Mouse (Mus musculus) cerebellum, adult 2 months (tissue): ENCODE results near the gene Acss1. TPM values are rescaled to one million over a fixed set of nuclear protein-coding genes. Genes with fewer than 3 reads are reported as not detected.

Source experiments
- DNase-seq, 2 experiments: peaks; one replicate each; pipeline ENCODE4 v3.0.0; 2021
- H3K27ac ChIP-seq: fragments of 200-500 bp; 2 replicates; pipeline ENCODE4 v1.5.1; 2012; ENCODE audit warnings: low read length, control low read depth, inconsistent platforms; ENCODE audit not compliant: insufficient read depth
- H3K27me3 ChIP-seq: fragments of 200-500 bp; 2 replicates; pipeline ENCODE4 v1.6.1; 2012; ENCODE audit warnings: inconsistent platforms, mild to moderate bottlenecking, low read length, moderate library complexity; ENCODE audit not compliant: control insufficient read depth, insufficient read depth
- H3K4me1 ChIP-seq: fragments of 200-500 bp; 2 replicates; pipeline ENCODE4 v1.6.1; 2011; ENCODE audit warnings: low read length; ENCODE audit not compliant: control insufficient read depth, insufficient read depth
- H3K4me3 ChIP-seq: fragments of 200-500 bp; replicated peaks from 2 replicates; pipeline ENCODE3; 2011; ENCODE audit warnings: mild to moderate bottlenecking, low read depth, low read length, control low read depth; ENCODE audit not compliant: insufficient read depth
- CTCF ChIP-seq: fragments of 200-500 bp; IDR thresholded peaks from 2 replicates; pipeline ENCODE4 v1.5.1; 2011; ENCODE audit warnings: low read depth, mild to moderate bottlenecking, control low read depth, low read length, moderate library complexity, borderline replicate concordance; ENCODE audit not compliant: insufficient read depth
- POLR2A ChIP-seq: fragments of 200-500 bp; IDR thresholded peaks from 2 replicates; pipeline ENCODE4 v1.6.1; 2011; ENCODE audit warnings: low read length, control low read depth, borderline replicate concordance; ENCODE audit not compliant: insufficient read depth
- WGBS: fragments of 180-500 bp; shearing (Covaris S2); methylation state at CpG from one replicate; pipeline ENCODE4 v1.1.7; 2018; 5-methylcytosine and 5-hydroxymethylcytosine counted together
- polyA plus RNA-seq: library from polyadenylated mRNA; depleted of rRNA; stranded (reverse); fragments of >200 nt; gene quantifications from 2 replicates; pipeline ENCODE4 v1.2.3, GENCODE M21; 2012

The Acss1 gene
- polyA plus RNA-seq, 1 experiment, result 15.7 TPM

DNA sequence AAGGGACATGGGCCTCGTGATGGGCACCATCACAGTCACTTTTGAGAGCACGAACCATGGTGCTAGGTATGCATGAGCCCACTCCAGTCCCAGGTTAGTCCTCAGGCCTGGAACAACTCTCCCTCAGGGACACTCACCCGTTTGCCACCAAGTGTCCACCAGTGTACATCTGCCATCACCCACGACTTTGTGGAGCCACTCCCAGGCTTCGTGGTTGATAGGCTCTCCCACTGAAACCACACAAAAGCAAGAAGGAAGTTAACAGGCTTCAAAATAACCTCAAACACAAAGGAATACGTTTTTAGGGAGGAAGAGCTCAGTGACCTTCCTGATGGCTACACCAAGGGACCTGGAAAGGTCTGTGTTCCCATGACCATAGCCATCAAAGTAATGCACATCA is 41.2 kb downstream of the Acss1 start:
- no peak overlapping the region for H3K27ac ChIP-seq
- H3K4me1 ChIP-seq, result no peaks in the 10 kb centered on the region
- H3K4me3 ChIP-seq, result no peak overlapping the region
- WGBS, result 62% methylated on average over 6 of the region's 6 CpGs
- no peaks in the 10 kb centered on the region for H3K27me3 ChIP-seq
- TF ChIP-seq CTCF, result no peak
- TF ChIP-seq POLR2A, result no peak
- DNase-seq, result no peak

DNA sequence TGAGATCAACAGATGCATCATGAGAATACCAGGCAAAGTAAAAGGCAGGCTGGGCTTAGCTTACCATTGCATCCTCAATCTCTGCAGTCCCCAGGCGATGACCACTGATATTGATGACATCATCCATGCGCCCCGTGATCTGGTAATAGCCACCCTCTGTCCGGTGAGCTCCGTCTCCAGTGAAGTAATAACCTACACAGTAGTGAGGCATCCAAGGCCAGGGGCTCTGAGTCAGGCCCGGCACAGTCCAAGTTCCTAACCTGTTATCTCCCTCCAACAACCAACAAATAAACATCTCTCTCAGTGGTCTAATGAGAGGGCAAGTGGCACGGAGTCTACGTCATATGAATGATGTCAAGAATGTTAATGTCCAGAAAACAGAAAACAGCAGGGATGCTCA is 43.4 kb downstream of the Acss1 start:
- WGBS, result 86% methylated on average over 8 of the region's 8 CpGs
- Histone ChIP-seq H3K27me3 (no peaks in the 10 kb centered on the region), H3K27ac (no peak overlapping the region), H3K4me1 (no peaks in the 10 kb centered on the region), H3K4me3 (no peak overlapping the region)
- no peak for DNase-seq
- TF ChIP-seq CTCF (no peak), POLR2A (no peak)

DNA sequence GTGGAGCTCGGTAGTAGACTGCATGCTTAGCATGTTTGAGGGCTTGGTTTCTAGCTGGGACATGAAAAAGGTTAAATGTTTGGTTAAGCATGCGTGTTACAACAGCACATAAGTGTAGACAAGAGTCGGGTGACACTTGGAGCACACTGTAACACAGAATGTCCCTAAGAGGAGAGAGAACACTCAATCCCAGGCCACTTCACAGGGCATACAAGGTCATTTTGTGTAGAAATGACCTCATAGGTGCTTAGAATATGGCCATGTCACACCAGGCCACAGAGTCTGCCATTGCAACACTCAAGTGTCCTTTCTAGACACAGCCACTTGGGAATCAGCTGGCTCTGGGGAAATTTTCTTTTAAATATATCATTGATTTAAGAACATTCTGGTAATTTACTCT is 44.3 kb downstream of the Acss1 start:
- no peaks in the 10 kb centered on the region for H3K4me1 ChIP-seq
- no peak for DNase-seq
- no peak overlapping the region for H3K4me3 ChIP-seq
- TF ChIP-seq POLR2A (no peak), CTCF (no peak)
- no peak overlapping the region for H3K27ac ChIP-seq
- no peaks in the 10 kb centered on the region for H3K27me3 ChIP-seq
- WGBS, result 82% methylated on average over 3 of the region's 3 CpGs

DNA sequence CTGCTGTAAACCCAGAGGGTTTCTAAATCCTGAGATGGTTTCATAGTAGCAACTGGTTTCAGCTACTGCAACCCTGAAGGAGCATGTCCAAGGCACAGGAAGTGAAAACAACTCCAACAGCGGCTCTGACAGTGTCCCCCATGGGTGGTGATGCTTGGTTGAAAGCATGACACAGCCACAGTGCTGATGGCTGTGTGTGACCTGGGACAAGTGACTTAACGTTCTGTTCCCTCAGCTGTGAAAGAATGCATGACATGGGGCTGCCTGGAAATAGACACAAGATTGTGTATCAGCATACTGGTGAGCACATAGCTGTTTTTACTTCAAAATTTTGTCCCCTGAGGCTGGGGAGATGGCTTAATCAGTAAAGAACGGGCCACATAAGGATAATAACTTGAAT is 46.6 kb downstream of the Acss1 start:
- TF ChIP-seq CTCF (no peak), POLR2A (no peak)
- Histone ChIP-seq H3K27me3 (no peaks in the 10 kb centered on the region), H3K4me1 (no peaks in the 10 kb centered on the region), H3K27ac (no peak overlapping the region), H3K4me3 (no peak overlapping the region)
- DNase-seq, result no peak
- WGBS, result 55% methylated on average over 3 of the region's 3 CpGs

DNA sequence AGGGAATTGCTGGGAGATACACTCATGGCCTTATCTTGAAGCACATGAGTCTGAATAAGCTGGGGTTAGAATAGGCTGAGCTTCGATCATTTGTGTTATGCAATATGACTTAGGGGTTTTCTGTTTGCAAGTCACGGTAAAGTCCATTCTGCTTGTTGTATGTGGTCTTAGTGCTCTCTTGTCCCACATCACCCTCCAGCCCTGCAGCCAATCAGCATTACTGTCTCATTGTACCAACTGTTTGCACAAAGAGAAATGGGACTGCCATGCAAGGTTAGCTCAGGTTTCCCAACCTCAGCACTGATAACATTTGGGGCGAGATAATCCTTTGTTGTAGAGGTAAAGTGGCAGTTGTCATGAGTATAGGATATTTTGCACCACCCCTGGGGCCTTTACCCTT is 58.2 kb downstream of the Acss1 start:
- H3K27ac ChIP-seq, result no peak overlapping the region
- peaks cover 3% of the 10 kb centered on the region; the same call in 1 of the 2 replicates for H3K4me1 ChIP-seq
- H3K27me3 ChIP-seq, result no peaks in the 10 kb centered on the region
- no peak for DNase-seq
- TF ChIP-seq POLR2A, result no peak
- no peak for TF ChIP-seq CTCF
- WGBS, result 81% methylated on average over 3 of the region's 3 CpGs
- H3K4me3 ChIP-seq, result no peak overlapping the region

DNA sequence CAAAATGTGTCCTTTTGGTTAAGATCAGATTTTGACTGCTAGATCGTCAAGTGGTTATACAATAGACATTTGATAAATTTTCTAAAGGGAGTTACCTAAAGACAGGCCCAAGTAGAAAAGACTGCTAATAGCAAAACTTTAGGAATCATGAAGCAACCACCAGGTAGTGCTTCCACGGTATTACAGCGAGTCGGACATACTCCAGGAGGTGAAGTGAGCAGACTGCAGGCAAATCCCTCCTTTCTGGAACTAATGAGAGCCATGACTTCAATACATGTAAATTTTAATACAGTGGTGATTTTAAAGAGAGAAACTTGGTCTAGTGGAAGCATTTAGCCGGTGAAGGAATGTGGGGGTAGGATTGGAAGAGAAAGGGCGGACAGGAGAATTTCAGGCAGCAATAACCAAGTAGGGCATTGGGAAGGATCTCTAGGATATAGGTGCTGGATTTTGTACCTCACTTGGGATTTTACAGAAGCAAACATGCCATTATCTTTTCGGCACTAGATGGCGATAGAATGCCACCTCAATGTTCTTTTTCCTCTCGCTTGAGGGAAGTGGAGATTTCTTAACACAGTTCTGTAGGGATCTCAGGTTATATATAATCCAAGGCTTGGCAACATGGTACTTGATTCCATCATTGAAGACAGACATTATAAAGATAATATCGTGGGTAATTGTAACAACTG is 59.3 kb downstream of the Acss1 start:
- Histone ChIP-seq H3K27me3 (no peaks in the 10 kb centered on the region), H3K4me3 (peak overlapping the region; percentile 82), H3K27ac (peak overlapping the region; percentile 3; the same call in 1 of the 2 replicates), H3K4me1 (peaks cover 3% of the 10 kb centered on the region; the same call in 1 of the 2 replicates)
- TF ChIP-seq POLR2A (no peak), CTCF (peak; percentile 30; the same call in 1 of the 2 replicates)
- 1% methylated on average over 10 of the region's 10 CpGs for WGBS
- DNase-seq, result peak; percentile 55 to 77

DNA sequence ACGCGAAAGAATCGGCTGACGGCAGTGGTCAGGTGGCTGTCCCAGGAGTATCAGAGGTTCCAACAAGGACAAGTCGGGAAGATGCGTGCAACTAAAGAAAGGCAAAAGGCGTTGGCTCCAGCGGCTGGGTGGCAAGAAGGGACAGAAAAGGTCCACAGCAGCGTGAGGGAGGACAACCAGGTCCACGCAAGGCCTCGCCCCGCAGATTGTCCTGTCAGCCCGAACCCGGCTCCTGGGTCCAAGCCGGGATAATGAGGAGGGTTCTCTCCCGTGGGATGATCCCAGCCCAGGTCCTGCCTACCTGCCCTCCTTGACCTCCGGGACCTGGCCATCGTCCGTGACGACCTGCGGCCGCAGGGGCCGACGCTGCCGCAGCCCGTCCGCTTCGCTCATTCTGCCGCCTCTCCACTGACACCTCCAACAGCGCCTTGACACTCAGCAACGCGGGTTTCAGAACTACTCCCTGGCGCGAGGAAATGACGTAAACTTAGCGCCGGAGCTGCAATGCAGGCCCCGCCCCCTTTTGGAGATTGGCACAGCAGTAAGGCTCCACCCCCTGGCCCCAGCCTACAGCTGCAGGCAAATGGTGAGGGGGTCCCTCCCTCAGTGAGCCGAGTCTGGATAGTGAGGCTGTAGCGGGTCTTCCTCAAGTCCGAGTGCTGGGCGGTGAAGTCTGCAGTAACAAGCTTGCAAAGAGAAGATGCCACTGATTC is 60.1 kb downstream of the Acss1 start, which contains the start of gene Apmap:
TSS of gene Apmap (minus strand) at position 481 of the 713 bp plus-strand sequence.
- no peaks in the 10 kb centered on the region for H3K27me3 ChIP-seq
- peaks cover 3% of the 10 kb centered on the region; the same call in 1 of the 2 replicates for H3K4me1 ChIP-seq
- peak within 1 kb of the TSS; percentile 71 for H3K27ac ChIP-seq

More for the DNA sequence above, 60.1 kb downstream of the Acss1 start, which contains the start of gene Apmap:
- peak within 1 kb of the TSS; percentile 82 for H3K4me3 ChIP-seq
- peak; percentile 96 to 97 for DNase-seq
- 1% methylated on average over 42 of the region's 42 CpGs for WGBS
- peak; percentile 86 for TF ChIP-seq POLR2A
- no peak; the same call in 1 of the 2 replicates for TF ChIP-seq CTCF
